Mouse (Mus musculus) erythroblast, embryonic 14.5 days (primary cell): ENCODE results near the gene Trim29.

Experiments used
- GATA1 ChIP-seq: IDR thresholded peaks from 2 replicates; pipeline ENCODE4 v1.6.1; 2012; ENCODE audit warnings: low read length, inconsistent platforms, mixed read lengths
- TAL1 ChIP-seq: IDR thresholded peaks from 3 replicates; pipeline ENCODE4 v1.6.1; 2012; ENCODE audit warnings: low read length, inconsistent platforms, mixed read lengths

DNA sequence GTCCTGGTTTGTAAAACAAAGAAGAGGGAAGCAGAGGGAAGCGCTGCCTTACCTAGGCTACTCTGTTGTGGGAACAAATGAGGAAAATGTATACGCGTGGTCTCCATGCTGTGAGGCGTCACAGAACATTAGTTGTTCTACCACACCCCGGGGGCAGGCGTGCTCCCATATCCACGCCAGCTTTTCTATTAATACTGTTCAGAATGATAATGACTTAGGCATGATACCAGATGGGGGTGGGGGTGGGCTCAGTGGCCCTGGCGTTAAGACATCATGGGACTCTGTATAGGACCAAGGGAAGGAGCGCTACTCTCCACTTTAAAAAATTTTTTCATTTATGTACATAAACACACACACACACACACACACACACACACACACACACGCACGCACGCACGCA, 40.4 kb downstream of the Trim29 start:
- TF ChIP-seq GATA1, result no peak
- no peak for TF ChIP-seq TAL1
